Mouse (Mus musculus): Measurements from ENCODE around the gene Zfp619.
"Not testable (repeated sequence)": the region's sequence is repeated elsewhere in the genome, so short reads cannot be mapped to it uniquely, and the experiment has no call there.

Gene Zfp619

GRCm38 (mm10) chr7:39517616-39518177 is at the start of gene Zfp619:
TSS of gene Zfp619 (plus strand) at chr7:39517766.
- DNase-seq, result peak; percentile 94 to 96

- no peak for DNase-seq
These were observed 38.6 kb upstream of the Zfp619 start for GRCm38 (mm10) chr7:39479013-39479412.

- no peak for DNase-seq
These were observed 33.2 kb upstream of the Zfp619 start for GRCm38 (mm10) chr7:39484384-39484783.

GRCm38 (mm10) chr7:39487159-39487853 is 30.3 kb upstream of the Zfp619 start:
- no peak for DNase-seq

GRCm38 (mm10) chr7:39487854-39488205 is 29.7 kb upstream of the Zfp619 start:
- no peak for DNase-seq

GRCm38 (mm10) chr7:39494646-39495045 is 22.9 kb upstream of the Zfp619 start:
- no peak for DNase-seq

GRCm38 (mm10) chr7:39504100-39504499 is 13.5 kb upstream of the Zfp619 start:
- DNase-seq, result no peak

GRCm38 (mm10) chr7:39518362-39518761 is 796 bp downstream of the Zfp619 start:
- peak in 1 of 2 experiments; percentile 7 for DNase-seq

GRCm38 (mm10) chr7:39523703-39524424 is 6.3 kb downstream of the Zfp619 start:
- DNase-seq, result no peak

- DNase-seq, result peak in 1 of 2 experiments; percentile 41
These were observed 25.6 kb downstream of the Zfp619 start for GRCm38 (mm10) chr7:39543151-39543550.

- DNase-seq, result peak; percentile 87 to 92
These were observed 26.9 kb downstream of the Zfp619 start for GRCm38 (mm10) chr7:39544242-39545111.

- DNase-seq, result no peak
These were observed 27.6 kb downstream of the Zfp619 start for GRCm38 (mm10) chr7:39545134-39545533.

- DNase-seq, result peak; percentile 73 to 74
These were observed 31.8 kb downstream of the Zfp619 start for GRCm38 (mm10) chr7:39549336-39549735.

GRCm38 (mm10) chr7:39551976-39552891 is 34.7 kb downstream of the Zfp619 start:
- peak; percentile 96 to 98 for DNase-seq

GRCm38 (mm10) chr7:39552993-39553392 is 35.4 kb downstream of the Zfp619 start:
- DNase-seq, result no peak

GRCm38 (mm10) chr7:39553871-39554270 is 36.3 kb downstream of the Zfp619 start:
- no peak for DNase-seq

GRCm38 (mm10) chr7:39580066-39580465 is 62.5 kb downstream of the Zfp619 start:
- DNase-seq, result no peak

- DNase-seq, result no peak
These were observed 63.0 kb downstream of the Zfp619 start for GRCm38 (mm10) chr7:39580601-39581000.

GRCm38 (mm10) chr7:39586834-39587233 is 69.3 kb downstream of the Zfp619 start:
- DNase-seq, result not testable (repeated sequence)

GRCm38 (mm10) chr7:39588037-39588436 is 70.5 kb downstream of the Zfp619 start:
- no peak for DNase-seq

- DNase-seq, result peak in 1 of 2 experiments; percentile 5
These were observed 71.0 kb downstream of the Zfp619 start for GRCm38 (mm10) chr7:39588471-39589041.
